Mouse (Mus musculus) spleen, postnatal 14 days (tissue): ENCODE measurements around the gene Aptx.

Experiments
- DNase-seq, 2 experiments: peaks; one replicate each; pipeline ENCODE4 v3.0.0; 2021 to 2022; ENCODE audit warnings: low spot score in 2 of 2

Aptx gene

DNA sequence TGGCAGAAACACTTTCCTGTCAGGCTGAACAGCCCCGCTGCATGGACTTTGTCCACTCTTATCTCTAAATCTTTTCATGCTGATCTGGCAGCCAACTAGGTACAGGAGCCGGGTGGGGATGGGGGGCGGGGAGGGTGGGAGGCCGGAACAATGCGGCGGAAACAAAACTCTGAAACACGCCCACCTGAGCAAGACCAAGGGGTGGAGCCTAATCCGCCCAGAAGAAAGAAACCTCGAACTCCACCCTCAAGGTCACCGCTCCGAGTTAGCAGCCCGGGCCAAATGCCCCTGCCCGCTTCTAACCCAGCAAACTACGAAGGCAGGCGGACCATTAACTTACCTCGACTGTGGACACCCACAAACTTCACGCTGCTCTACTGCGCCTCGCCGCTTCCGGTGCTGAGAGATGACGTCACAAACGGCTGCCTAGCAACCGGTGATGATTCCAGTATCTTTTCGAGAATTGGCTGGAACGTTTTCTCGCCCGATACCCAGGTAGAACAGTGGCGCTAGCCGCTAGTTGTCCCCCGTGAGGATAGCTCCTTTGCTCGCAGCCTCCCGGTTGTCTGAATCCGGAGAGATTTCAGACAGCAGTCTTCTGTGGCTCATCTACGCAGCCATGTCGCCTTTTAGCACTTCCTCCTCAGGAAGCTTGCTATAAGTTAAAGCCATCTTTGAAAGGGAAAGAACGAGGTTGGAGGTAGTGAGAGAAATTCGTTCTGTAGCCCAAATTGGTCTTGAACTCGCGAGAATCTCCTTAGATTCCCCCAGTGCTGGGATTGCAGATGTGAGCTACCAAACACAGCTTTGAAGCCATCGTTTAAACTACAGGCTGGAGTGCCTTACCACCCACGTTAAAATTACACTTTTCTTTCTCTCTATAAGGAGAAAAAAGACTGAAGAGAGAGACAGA, at the start of gene Aptx:
TSS of gene Aptx (minus strand) at position 398 of the 913 bp plus-strand sequence.
- peak; percentile 84 to 92 for DNase-seq

DNA sequence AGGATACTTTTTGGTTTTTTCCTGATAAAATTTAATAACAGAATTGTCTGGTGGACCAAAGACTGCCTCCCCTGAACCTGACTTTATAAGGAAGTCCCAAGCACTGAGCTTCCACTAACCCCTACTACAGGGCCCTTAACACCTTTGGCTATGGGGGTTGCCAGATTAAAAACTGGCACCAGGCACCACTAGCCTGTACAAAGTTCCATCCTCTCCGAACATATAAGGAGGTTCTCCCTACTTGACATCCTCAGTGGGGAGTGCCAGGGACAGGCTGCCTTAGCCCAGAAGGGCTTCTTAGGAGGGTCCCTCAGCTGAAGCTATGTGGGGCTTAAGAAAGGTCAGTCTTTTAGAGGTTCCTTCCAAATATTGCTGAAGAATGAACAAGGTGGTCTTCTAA, 32.4 kb upstream of the Aptx start:
- no peak for DNase-seq

DNA sequence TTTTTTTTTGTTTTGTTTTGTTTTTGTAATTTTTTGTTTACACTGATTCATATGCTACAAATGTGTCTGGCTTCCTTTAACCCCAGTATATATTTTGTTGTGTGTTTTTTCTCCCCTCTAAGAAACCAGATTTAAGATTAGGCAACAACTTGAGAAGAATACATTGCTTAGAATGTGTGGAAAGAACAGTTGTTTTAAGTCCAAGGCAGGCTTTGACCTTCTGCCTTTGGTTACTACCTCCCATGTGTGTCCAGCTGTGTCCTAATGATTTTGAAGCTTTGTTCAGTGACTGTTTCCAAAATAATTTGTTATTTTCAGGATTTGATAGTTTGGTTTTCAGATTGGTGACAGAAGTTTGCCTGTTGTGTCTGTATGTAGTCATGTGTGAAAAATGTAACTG, 28.3 kb upstream of the Aptx start:
- DNase-seq = no peak

DNA sequence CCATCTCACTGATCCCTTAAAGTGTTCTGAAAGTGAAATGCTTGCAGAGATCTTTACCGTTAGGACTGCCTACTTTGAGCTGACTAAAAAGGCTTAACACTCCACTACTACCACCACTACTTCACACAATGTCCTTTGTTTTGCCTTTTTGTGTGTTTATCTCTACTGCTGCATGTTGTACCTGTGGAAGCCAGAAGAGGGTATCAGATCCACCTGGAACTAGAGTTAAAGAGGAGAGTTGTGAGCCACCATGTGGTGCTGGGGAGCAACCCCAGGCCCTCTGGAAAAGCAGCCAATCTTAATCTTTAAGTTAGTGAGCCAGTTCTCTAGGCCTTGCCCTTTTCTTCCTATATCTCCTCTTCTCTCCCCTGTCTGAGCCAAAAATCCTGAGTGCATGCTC, 24.3 kb upstream of the Aptx start:
- no peak for DNase-seq

DNA sequence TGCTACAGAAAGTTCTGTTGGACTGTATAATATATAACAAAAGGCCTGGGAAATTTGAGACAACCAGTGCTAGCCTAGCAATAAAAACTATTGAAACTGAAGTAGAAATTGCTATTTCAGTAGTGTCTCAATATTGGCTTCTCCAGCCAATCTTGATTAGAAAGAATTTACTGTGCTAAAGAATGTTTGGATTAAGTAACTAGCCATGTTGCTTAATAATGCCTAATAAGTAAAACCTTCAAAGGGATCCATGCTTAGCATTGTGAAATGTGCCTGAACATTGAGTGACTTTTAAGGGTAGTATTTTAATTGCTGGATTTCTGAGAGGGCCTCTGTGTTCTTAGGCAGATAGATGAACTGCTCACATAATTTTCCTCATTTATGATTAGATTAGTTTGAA, 22.6 kb upstream of the Aptx start:
- DNase-seq = no peak

DNA sequence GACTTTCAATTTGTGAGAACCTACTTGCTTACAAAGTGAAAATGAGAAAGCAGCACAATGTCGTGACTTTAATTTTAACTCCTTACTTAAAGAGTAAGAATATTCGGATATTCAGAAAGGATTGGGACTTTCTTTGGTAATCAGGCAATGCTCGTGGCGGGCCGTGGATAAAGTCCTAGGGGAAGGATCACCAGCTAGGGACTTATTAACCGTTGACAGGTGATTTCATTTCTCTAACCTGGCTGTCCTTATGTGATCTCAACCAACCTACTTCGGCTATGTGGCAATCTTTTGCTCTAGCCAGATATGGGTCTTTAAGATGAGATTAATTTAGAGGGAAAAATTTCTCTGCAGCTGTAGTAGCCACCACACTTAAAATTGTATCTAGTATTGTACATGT, 22.1 kb upstream of the Aptx start:
- no peak for DNase-seq

DNA sequence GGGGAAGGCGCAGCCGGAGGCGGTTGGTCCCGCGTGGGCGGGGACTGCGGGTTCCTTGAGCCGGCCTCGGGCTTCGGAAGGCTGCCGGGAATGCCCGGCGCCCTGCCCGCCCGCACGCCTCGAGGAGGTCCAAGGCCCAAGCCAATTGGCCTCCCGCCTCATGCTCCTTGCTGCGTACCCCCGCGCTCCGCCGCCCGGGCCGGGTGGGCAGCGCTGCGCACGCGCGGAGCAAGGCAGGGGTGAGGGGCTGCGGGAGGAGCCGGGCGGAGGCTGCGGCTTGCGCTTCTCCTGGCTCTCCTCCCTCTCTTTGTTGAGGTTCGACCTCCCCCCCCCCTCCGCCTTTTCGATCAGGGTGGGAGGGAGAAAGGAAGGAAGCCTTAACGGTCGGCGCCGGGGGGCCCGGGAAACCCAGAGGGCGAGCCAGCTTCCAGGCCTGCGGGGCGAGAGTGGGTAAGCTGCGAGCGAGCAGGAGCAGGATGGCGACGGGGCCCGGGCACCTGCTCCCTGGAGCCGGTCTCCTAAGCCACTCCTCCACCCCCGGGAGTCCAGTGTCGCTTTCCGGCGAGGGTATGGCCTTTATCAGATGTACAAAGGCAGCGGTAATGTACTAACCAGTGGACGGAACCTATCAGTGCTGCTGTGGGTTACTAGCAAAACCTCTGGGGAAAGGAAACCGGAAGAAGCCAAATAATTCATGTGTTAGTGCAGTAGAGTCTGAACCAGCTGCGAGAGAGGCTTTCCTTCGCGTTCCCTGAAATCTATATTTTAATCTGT, 19.9 kb upstream of the Aptx start:
- peak; percentile 49 to 55 for DNase-seq

DNA sequence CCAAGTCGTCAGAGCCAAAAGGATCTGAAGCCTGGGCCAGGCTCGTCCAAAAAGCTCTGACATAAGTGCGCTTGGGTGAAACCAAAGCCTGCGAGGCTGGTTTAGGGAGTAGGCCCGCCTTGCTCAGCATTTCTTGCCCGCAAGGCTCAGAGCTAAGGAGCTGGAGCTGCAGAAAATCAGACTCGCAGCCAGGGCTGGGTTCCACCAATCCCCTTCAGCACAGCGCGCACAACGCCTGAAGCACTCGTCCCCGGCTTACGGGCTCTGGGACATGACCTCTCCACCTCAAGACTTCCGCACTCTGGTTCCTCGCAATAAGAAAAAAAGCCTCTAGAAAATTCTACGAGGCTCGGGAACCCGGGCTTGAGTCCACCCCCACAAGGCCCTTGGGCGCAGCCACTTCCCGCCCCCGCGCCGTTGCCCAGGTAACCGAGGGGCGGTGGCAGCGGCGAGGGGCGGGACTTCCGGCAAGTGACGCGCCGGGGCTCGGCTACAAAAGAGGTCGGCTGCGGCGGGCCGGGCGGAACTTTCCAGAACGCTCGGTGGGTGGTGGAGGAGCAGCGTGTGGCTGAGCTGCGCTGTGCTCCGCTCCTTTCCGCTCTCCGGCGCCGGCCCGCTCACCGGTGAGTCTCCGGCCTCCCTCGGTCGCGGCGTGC, 19.1 kb upstream of the Aptx start, which contains the start of gene Dnaja1:
TSS of gene Dnaja1 (plus strand) at position 140 of the 656 bp plus-strand sequence.
- peak; percentile 97 to 98 for DNase-seq

DNA sequence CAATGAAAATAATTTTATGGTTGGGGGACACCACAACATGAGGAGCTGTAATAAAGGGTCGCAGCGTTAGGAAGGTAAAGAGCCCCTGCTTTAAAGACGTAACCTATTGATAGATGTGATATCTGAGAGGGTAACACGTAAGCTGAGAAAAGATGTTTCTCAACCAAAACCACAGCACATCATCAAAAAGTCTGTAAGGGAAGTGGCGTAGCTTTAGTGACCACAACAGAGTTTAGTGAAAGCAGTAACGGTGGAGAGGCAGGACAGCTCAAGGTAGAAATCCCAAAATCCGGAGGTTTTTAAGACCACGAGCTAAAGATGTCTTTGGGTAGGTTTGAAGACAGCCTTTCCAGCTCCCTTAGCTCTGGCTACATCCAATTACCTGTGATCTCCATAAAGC, 17.9 kb upstream of the Aptx start:
- DNase-seq = no peak

DNA sequence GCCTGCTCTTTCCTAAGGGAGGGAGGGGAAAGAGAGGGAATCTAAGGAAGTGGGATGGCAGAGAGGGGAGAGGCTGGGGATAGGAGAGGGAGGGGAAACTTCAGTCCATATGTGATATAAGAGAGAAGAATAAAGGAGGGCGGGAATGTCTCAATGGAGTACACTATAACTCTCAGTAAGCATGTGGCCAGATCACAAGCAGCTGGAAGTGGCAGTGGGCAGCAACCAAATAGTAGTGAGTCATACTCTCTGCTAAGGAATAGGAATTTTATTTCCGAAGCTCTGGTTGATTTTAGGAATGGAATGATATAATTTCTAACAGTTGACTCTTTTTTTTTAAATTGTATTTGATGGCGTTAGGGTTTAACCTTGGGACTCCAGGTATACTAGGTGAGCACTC, 14.1 kb upstream of the Aptx start:
- no peak for DNase-seq

DNA sequence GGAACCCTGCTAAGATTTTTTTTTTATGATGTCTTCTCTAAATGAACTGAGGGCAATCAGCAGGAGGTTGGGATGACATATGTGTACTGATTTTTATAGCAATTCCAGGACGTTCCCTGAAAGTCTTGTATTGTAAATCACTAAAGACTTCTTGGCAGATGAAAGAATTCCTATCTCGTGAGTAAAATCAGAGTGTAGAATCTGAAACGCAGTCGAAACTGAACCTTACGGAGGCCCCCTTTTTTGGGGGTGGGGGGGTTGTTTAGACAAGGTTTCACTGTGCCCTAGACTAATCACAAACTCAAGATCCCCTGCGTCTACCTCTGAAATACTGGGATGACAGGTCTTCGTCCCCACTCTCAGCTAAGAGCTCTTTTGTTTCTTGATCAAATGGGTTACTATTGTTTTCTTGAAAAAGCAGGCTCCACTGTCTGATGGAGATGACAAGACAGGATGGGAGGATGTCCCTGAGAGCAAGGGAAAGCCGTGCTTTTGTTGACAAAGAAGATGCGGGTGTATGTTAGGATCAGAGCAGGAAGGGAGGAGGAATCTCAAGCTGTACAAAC, 799 bp upstream of the Aptx start:
- DNase-seq = no peak

DNA sequence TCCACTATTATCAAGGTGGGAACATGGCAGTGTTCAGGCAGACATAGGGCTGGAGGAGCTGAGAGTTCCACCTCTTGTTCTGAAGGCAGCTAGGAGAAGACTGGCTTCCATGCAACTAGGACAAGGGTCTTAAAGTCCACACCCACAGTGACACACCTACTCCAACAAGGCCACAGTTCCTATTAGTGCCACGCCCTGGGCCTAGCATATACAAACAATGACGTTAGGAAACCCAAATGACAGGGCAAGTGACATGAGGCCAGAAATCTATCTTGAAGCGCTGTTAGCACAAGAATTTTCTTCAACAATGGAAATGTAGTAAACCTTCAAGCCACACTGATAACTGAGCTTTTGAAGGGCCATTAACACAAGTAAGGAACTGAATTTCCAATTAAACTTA, 1.2 kb downstream of the Aptx start:
- no peak for DNase-seq

DNA sequence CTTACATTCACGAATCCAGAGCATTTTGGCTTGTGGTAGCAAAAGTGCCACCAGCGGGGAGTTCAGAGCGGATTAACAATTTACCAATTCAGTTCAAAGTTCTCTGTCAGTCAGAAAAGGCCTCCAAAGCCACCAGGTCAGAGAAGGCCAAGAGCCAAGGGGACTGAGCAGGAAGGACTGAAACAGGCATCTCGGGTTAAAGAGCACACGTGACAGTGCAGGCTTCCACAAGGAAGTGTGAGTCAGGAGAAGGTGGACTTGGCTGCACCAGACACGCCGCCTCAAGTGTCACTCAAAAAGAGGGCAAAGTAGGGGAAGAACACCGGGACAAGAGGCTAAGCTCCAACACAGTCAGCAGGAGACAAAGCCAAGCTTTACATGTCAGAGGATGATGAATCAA, 2.8 kb downstream of the Aptx start:
- DNase-seq = no peak

DNA sequence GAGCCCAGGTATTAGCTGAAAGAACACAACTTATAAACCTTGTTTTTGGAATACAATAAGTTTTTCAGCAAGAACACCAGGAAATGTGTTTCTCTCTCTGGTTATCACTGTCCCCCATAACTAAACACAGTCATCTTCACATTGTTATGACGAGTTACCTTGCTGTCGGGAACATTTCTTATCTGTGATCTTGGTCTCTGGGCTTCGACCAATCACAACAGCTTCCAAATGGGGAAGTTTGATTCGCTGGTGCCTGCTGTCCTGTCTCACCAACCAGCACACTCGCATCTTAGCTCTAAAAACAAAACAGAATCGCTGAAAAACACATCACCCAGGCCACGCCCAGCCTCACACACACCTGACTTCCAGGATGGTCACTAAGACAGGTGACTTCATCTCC, 5.9 kb downstream of the Aptx start:
- no peak for DNase-seq

DNA sequence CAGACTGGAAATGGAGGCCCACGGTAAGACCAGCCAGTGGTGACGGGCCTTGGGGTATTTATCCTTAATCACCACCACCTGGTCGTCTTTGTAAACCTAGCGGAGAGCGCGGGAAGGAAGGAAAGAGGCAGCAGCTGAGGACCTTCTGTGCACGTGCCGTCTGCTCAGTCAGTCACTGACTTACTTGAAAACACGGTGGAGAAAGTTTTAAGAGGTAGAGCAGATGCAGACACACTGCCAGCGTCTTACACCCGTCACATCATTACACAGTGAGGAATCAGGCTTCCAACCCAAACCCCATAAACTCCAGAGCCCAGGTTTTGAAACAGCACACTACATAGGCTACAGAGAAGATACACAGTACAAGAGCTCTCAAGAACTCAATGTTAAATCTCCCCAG, 11.9 kb downstream of the Aptx start:
- DNase-seq = no peak

DNA sequence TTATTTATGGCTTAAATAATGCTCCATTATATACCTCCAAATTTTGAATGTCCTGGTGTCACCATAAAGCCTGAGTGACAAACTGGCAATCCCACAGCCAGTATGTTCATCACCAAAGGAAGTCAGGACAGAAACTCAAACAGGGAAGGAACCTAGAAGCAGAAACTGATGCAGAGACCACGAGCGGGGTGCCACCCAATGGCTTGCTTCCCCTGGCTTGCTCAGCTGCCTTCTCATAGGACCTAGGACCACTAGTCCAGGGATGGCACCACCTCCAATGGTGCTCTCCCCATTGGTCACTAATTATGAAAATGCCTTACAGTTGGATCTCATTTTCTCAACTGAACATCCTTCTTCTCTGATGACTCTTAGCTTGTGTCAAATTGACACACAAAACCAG, 19.7 kb downstream of the Aptx start:
- no peak for DNase-seq

DNA sequence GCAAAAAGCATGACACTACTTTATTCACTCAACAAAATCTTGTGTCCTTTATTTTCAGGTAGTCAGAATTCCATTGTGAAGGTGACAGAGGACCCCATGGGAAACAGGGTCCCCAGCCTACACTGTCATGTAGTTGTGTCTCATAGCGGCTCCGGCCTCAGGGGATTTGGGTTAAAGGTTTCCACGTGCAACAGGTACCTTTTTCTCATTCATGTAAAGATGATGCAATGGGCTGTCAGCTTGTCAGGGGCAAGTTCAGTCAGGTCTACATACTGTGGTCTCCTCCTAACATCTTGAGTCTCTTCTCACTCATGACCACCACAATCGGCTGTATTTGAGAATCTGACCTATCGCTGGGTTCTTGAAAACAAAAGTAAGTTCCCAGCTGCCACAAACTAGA, 20.6 kb downstream of the Aptx start:
- no peak for DNase-seq

DNA sequence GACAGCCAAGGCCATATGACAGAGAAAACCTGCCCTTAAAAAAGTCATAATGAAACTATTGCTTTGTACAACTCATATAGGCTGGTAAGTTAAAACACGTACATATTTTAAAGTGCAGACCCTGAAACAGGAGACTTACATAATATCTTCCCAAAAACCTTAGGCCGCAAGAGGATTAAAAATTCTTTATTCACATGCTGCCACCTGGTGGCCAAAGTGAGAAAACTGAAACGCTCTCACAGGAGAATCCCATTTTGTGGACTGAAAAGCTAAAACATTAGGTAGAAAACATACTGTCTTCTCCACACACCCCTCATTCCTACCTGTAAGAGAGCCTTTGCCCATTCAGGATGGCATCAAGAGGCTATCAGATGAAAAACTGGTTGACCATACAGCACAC, 21.1 kb downstream of the Aptx start:
- peak in 1 of 2 experiments; percentile 30 for DNase-seq

DNA sequence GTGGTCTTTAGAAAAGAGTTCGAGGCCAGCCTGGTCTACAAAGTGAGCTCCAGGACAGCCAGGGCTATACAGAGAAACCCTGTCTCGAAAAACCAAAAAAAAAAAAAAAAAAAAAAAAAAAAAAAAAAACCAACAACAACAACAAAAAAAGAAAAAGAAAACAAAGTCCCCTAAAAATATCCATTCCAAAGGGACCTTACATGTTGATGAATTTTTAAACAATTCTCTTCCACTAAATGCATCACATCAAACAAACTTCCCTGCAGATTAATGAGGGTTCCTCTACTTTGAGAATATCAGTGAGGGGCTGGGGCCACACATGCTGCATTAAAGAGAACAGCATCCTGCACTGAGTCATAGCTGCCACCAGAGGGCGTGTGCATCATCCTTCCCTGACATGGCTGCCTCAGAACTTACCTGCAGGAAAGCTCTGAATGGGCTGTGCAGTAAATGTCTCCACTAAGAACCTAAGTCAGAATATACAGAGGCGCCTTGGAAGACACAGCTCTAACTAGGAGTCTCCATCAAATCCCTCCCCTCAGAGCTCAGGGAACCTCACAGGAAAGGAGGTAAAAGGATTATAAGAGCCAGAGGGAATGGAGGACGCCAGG, 22.6 kb downstream of the Aptx start:
- DNase-seq = peak in 1 of 2 experiments; percentile 30

DNA sequence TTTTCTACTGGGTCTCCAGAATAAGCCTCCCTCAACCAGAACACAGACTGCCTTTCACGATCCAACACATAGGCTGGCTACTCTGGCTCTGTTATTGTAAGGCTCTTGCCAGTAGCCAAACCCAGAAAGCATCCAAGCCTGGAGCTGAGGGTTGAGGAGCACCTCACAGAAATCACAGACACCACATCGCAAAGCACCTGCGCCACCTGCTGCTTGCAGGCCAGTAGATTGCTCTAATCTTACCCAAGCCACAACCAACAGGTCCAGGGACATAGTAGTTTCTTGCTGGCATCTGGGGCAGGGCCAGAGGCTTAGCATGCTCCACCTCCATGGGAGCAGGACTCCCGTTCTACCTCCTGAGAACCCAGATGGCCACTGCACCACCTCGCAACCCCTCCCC, 25.9 kb downstream of the Aptx start:
- DNase-seq = no peak

DNA sequence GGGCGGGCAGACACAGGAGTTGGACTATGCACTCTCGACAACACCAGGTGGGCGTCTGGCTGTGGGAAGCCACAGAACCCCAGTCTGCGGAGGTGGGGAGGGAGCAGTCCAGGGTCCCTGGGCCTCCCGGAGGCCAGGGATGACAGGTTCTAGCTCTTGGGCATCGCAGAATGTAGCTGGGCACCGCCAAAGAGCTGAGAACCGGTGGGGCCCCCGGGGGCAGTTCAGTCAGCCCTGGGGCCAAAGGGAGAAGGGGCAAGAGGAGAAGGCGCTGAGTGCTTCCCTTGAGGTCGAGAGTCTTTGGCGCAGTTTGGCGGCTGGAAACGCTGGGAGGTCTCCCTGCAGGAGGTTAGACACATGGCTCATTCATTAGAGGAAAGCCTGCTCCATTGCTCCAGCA, 26.7 kb downstream of the Aptx start:
- DNase-seq = no peak

DNA sequence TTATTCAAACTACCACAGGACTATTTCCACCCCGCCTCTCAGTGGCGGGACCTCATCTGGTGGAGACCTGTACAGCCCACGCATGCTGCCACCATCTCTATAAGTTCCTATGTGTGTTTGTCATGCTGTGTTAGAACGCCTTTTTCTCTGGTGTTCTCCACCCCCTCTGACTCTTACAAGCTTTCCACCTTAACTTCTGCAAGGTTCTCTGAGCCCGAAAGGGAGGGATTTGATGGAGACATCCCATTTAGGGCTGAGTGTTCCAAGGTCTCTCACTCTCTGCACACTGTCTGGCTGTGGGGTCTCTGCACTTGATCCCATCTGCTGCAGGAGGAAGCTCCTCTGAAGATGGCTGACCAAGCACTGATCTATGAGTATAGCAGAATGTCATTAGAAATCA, 29.5 kb downstream of the Aptx start:
- no peak for DNase-seq
